Mouse (Mus musculus) ES-Bruce4 (cell line): ENCODE measurements around the gene Lhx3. TPM values are rescaled to one million over a fixed set of nuclear protein-coding genes. Genes with fewer than 3 reads are reported as not detected.

ENCODE experiments used
- H3K27ac ChIP-seq: 2 replicates; pipeline ENCODE4 v1.5.1; 2012; ENCODE audit warnings: low read length, inconsistent platforms; ENCODE audit not compliant: insufficient read depth
- H3K27me3 ChIP-seq: 2 replicates; pipeline ENCODE4 v1.6.1; 2012; ENCODE audit warnings: mild to moderate bottlenecking, low read length, inconsistent platforms; ENCODE audit not compliant: control insufficient read depth, poor library complexity, insufficient read depth, severe bottlenecking
- H3K36me3 ChIP-seq: 2 replicates; pipeline ENCODE4 v1.6.1; 2012; ENCODE audit warnings: inconsistent platforms, mild to moderate bottlenecking, low read length, moderate library complexity; ENCODE audit not compliant: control insufficient read depth, poor library complexity, insufficient read depth, severe bottlenecking
- H3K4me1 ChIP-seq: one replicate; pipeline ENCODE4 v1.8.1; 2011; ENCODE audit warnings: low read length; ENCODE audit not compliant: control insufficient read depth, insufficient read depth
- H3K4me3 ChIP-seq: 2 replicates; pipeline ENCODE4 v1.5.1; 2011; ENCODE audit warnings: low read depth, mild to moderate bottlenecking, low read length
- H3K9ac ChIP-seq: 2 replicates; pipeline ENCODE4 v1.6.1; 2012; ENCODE audit warnings: low read depth, mild to moderate bottlenecking, inconsistent platforms; ENCODE audit not compliant: poor library complexity, severe bottlenecking
- H3K9me3 ChIP-seq: replicated peaks from 2 replicates; pipeline ENCODE4 v1.6.1; 2012; ENCODE audit warnings: mild to moderate bottlenecking, low read length, inconsistent platforms; ENCODE audit not compliant: control insufficient read depth, poor library complexity, insufficient read depth, severe bottlenecking
- CTCF ChIP-seq: IDR thresholded peaks from one replicate; pipeline ENCODE4 v1.8.1; 2011; ENCODE audit warnings: low read depth, low read length
- EP300 ChIP-seq: IDR thresholded peaks from 2 replicates; pipeline ENCODE4 v1.6.1; 2011; ENCODE audit warnings: low read depth, low read length; ENCODE audit not compliant: insufficient read depth
- POLR2A ChIP-seq: IDR thresholded peaks from one replicate; pipeline ENCODE4 v1.8.1; 2011; ENCODE audit warnings: low read length; ENCODE audit not compliant: insufficient read depth
- polyA plus RNA-seq: library from polyadenylated mRNA; stranded (reverse); fragments of >200 nt; gene quantifications from 2 replicates; pipeline ENCODE4 v1.2.4, GENCODE M21; 2011; ENCODE audit warnings: low read depth; ENCODE audit not compliant: missing spikeins, insufficient read depth, insufficient read length

Gene Lhx3
- polyA plus RNA-seq, 1 experiment = not detected

DNA sequence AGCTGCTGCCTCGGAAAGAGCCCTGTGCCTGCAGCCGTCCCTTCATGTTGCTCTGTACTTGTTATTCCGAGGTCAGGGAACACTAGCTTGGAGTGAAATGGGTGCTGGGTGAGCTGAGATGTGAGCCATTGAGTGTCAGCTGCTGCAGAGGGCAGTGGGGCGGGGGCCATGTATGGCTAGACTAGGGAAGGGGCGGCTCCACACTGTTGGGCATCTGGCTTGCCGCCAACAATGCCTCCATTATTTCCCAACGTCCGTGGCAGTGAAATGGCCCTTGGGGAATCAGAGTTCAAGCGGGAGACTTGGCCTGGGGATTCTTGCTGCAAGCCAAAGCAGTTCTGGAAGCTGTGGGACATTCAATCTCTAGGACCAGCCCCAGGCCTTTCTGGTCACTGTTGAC, 530 bp downstream of the Lhx3 start:
- Histone ChIP-seq H3K4me1 (no peaks in the 10 kb centered on the region), H3K36me3 (no peaks in the 10 kb centered on the region), H3K9ac (no peak overlapping the region), H3K4me3 (no peak overlapping the region), H3K27me3 (no peaks in the 10 kb centered on the region; the same call in 1 of the 2 replicates), H3K9me3 (peaks cover 4% of the 10 kb centered on the region), H3K27ac (no peak overlapping the region)
- TF ChIP-seq CTCF (no peak), EP300 (no peak), POLR2A (no peak)

DNA sequence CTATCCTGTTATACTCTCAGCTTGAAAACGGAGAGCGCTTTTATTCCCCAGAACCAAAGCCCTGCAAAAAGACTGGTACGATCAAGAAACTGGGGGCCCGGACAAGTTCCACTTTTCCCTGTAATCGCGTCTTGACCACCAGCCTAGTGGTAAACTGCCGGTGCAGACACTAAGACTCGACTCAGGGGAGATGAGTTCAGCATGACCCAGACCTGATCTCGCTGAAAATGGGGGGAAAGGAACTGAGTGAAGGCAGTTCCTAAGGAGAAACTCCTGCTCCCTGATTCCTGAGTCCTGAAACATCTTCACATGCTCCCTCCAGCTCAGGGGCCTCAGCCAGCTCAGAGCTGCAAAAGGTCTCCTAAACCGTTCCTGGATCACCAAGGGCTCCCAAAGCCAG, 2.3 kb downstream of the Lhx3 start:
- Histone ChIP-seq H3K9ac (no peak overlapping the region), H3K27me3 (peaks cover 2% of the 10 kb centered on the region), H3K36me3 (no peaks in the 10 kb centered on the region), H3K4me3 (no peak overlapping the region), H3K4me1 (no peaks in the 10 kb centered on the region), H3K27ac (no peak overlapping the region), H3K9me3 (no peaks in the 10 kb centered on the region)
- TF ChIP-seq EP300 (no peak), POLR2A (no peak), CTCF (no peak)

- TF ChIP-seq CTCF (no peak), POLR2A (no peak), EP300 (no peak)
- Histone ChIP-seq H3K4me1 (no peaks in the 10 kb centered on the region), H3K9ac (no peak overlapping the region), H3K4me3 (no peak overlapping the region), H3K27ac (no peak overlapping the region), H3K27me3 (peaks cover 2% of the 10 kb centered on the region), H3K9me3 (no peaks in the 10 kb centered on the region), H3K36me3 (no peaks in the 10 kb centered on the region)
These were observed 3.0 kb downstream of the Lhx3 start for GRCm38 (mm10) chr2:26205126-26205525.

DNA sequence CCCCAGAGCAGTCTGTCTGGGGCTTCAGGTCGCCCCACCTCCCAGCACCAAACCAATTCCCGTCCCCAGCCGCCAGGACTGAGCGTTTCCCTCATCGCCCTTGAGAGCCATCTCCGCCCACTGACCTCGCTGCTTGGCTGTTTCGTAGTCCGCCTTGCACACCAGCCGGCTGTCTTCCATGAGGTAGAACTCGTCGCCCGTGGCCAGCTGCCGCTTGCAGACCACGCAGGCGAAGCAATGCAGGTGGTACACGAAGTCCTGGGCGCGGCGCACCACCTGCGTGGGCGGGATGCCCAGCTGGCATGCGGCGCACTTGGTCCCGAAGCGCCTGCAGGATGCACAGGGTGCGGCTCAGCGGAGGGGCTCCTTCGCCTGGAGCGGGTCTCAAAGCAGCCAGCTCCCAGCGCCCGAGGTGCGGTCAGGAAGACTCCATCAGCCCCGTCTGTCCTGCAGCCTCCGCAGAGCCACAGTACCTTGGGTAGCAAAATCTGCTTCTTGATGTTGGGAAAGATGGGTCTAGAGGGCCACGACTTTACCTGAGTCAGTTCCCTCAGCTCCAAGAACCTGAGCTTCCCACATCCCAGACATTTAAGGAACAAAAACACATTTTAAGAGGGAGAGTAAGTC, 5.1 kb downstream of the Lhx3 start:
- H3K27ac ChIP-seq = no peak overlapping the region
- peak overlapping the region; percentile 44 for H3K9ac ChIP-seq
- peak overlapping the region; percentile 44 for H3K4me3 ChIP-seq
- peaks cover 2% of the 10 kb centered on the region for H3K27me3 ChIP-seq
- no peaks in the 10 kb centered on the region for H3K36me3 ChIP-seq
- no peaks in the 10 kb centered on the region for H3K9me3 ChIP-seq
- no peak for TF ChIP-seq EP300
- TF ChIP-seq POLR2A = no peak
- no peaks in the 10 kb centered on the region for H3K4me1 ChIP-seq

DNA sequence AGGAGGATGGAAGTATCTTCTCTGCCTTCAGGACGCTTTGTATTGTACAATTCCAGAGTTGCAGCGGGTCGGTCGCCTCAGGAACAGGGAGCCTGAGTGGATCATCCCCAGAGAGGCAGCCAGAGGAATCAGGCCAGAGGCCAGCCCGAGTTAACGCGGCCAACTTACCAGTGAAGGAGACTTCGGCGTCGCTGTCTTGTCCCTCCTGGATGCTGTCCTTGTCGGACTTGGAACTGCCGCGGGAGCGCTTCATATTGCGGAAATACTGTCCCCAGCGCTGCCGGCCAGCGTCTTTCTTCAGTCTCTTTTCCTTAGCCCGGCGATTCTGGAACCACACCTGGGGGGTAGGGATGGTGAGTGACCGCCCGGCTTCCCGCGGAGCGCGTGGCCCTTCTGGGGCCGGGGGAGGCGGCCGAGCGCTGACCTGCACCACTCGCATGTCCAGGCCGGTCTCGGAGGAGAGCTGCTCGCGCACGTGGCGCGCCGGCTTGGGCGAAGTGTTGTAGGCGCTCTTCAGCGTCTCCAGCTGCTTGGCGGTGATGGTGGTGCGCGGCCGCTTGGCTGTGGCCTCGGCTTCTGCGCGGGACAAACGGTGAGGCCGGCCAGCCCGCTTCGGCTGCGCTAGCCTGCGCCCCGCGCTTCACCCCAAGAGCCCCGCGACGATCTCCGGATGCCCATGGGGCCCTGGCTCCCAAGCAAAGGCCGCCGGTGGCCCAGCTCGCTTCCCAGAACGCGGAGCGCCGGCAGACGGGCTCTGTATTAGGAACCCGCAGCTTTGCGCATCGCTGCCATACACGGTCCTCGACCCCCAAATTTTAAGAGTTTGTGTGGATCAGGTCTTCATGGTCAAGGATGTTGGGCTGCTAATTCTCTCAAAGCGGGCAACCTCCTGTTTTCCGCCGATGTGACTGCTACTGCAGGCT, 5.9 kb downstream of the Lhx3 start:
- H3K36me3 ChIP-seq = no peaks in the 10 kb centered on the region
- H3K27ac ChIP-seq = no peak overlapping the region
- peaks cover 2% of the 10 kb centered on the region for H3K27me3 ChIP-seq
- no peaks in the 10 kb centered on the region for H3K9me3 ChIP-seq
- H3K9ac ChIP-seq = peak overlapping the region; percentile 44
- no peaks in the 10 kb centered on the region for H3K4me1 ChIP-seq
- TF ChIP-seq CTCF (no peak), EP300 (no peak), POLR2A (no peak)
- peak overlapping the region; percentile 44 for H3K4me3 ChIP-seq

DNA sequence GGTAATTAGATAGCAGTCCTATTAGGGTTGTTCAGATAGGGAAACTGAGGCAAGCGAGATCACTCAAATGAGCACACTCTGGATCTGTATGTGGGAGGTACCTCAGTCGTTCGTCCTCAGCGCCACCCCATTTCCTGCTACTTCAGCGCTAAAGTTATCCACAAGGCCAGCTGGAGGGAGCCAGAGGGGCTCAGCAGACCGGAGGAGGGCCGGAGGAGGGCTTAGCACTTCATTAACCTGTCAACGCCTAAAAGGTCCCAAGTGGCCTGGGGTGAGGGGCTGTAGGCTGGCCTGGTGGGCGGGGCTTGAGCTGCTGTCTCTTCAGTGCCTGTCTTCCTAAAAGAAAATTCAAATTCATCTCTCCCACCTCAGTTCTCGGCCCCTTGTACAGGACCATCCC, 9.6 kb downstream of the Lhx3 start:
- Histone ChIP-seq H3K4me1 (peaks cover 11% of the 10 kb centered on the region), H3K4me3 (no peak overlapping the region; the same call in 1 of the 2 replicates), H3K9me3 (no peaks in the 10 kb centered on the region), H3K27ac (no peak overlapping the region), H3K36me3 (no peaks in the 10 kb centered on the region), H3K27me3 (peaks cover 2% of the 10 kb centered on the region), H3K9ac (no peak overlapping the region)
- no peak for TF ChIP-seq CTCF
- no peak for TF ChIP-seq POLR2A
- TF ChIP-seq EP300 = no peak
